Mouse (Mus musculus) Patski (cell line): ENCODE results near the gene Vps45. TPM values are rescaled to one million over a fixed set of nuclear protein-coding genes. Genes with fewer than 3 reads are reported as not detected.
"Not testable (repeated sequence)": the region's sequence is repeated elsewhere in the genome, so short reads cannot be mapped to it uniquely, and the experiment has no call there.

Experiments
- ATAC-seq: fragments of 100-300 bp; one replicate; pipeline ENCODE4 v1.8.0; 2021
- CTCF ChIA-PET: fragments of 350-600 bp; sonication (Branson Sonifier 250); formaldehyde crosslinking; loops from one replicate; lab custom pipeline; 2022; ENCODE audit warnings: inconsistent platforms; lab: Charles Lee
- POLR2A ChIA-PET: fragments of 350-600 bp; sonication (Branson Sonifier 250); formaldehyde crosslinking; loops from one replicate; lab custom pipeline; 2022; ENCODE audit warnings: antibody characterized with exemption, inconsistent platforms; lab: Charles Lee
- DNase-seq: peaks from one replicate; pipeline ENCODE4 v3.0.0-alpha.2; 2011; ENCODE audit warnings: low read depth, low spot score
- H3K27me3 ChIP-seq: fragments of 371-371 bp; one replicate; pipeline ENCODE4 v1.5.1; 2021
- CTCF ChIP-seq: fragments of 100-300 bp; IDR thresholded peaks from one replicate; pipeline ENCODE4 v1.5.1; 2021
- in situ Hi-C: fragments of 300-500 bp; cut with MboI; formaldehyde crosslinking; loops from 3 replicates; pipeline ENCODE4 v1.11.1; 2018; ENCODE audit warnings: low pct_unique_long_range_greater_than_20kb, mixed read lengths
- polyA plus RNA-seq: library from polyadenylated mRNA; unstranded; gene quantifications from one replicate; pipeline ENCODE4 v1.2.3, GENCODE M21; 2021

Gene Vps45
- polyA plus RNA-seq, 1 experiment from 2014 or later: 36.2 TPM

DNA sequence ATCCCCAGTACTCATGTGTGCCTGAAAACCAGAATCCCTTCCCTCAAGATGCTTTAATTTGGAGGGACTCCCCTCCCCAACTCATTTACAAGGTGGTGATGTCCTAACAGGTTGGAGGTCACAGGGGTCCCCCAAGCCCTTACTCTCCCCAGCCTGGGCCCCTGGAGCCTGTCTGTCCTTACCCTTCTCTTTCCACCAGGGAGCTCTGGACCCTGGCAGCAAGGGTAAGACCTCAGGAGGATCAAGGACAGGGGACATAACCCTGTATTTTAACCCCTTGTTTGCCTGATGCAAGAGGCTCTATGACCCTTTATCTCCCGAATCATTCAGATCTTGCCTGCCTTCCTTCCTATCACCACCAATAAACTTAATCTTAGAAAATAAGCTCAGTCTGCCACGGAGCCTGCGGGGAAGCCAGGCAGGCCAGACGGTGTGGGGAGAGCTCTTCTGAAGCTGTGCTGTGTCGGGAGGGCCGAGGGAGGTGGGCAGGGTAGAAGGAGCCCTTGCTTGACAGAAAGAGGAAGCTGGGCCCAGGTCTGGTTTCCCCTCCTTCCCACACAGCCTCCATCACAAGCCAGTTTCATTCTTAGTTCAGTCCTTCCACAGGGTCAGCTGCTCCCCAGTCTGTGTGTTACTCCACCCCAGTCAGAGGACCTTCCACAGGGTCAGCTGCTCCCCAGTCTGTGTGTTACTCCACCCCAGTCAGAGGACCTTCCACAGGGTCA, 70.7 kb downstream of the Vps45 start:
- no peak for TF ChIP-seq CTCF
- ATAC-seq: no peak
- CTCF ChIA-PET: interaction anchor here (1.7 to 2.3 kb wide), 2 partner anchors 9 to 30 kb away, joined by 3 to 8 read pairs; no protein-coding TSS in a partner anchor
- POLR2A ChIA-PET: interaction anchor here (0.7 kb wide), 1 partner anchor 14 kb away, joined by 3 read pairs; no protein-coding TSS in a partner anchor
- no peak for DNase-seq
- H3K27me3 ChIP-seq: no peaks in the 10 kb centered on the region
- in situ Hi-C loops: no loop called here

- in situ Hi-C loops: no loop called here
- CTCF ChIA-PET: no interaction called here
- ATAC-seq (no peak), DNase-seq (no peak)
- POLR2A ChIA-PET: no interaction called here
- no peaks in the 10 kb centered on the region for H3K27me3 ChIP-seq
- TF ChIP-seq CTCF: no peak
Measured at GRCm38 (mm10) chr3:95986984-95987383, 71.3 kb downstream of the Vps45 start.

GRCm38 (mm10) chr3:95986001-95986622, 72.2 kb downstream of the Vps45 start:
- no peak for TF ChIP-seq CTCF
- in situ Hi-C loops: no loop called here
- DNase-seq: no peak
- H3K27me3 ChIP-seq: no peaks in the 10 kb centered on the region
- ChIA-PET CTCF (interaction anchor here (0.8 to 1.5 kb wide), 3 partner anchors 12 to 78 kb away, joined by 3 to 7 read pairs (median 3); no protein-coding TSS in a partner anchor), POLR2A (interaction anchor here (1.0 to 1.2 kb wide), 2 partner anchors 8 to 130 kb away, joined by 5 read pairs; partner anchors contain the start of gene Prpf3)
- no peak for ATAC-seq

GRCm38 (mm10) chr3:95985209-95986000, 72.9 kb downstream of the Vps45 start:
- DNase-seq: no peak
- POLR2A ChIA-PET: interaction anchor here (1.0 to 1.2 kb wide), 2 partner anchors 9 to 129 kb away, joined by 5 read pairs; partner anchors contain the start of gene Prpf3
- CTCF ChIA-PET: interaction anchor here (0.8 to 1.5 kb wide), 3 partner anchors 11 to 79 kb away, joined by 3 to 7 read pairs (median 3); no protein-coding TSS in a partner anchor
- H3K27me3 ChIP-seq: no peaks in the 10 kb centered on the region
- TF ChIP-seq CTCF: no peak
- in situ Hi-C loops: no loop called here
- ATAC-seq: peak; percentile 42

GRCm38 (mm10) chr3:95982129-95982528, 76.1 kb downstream of the Vps45 start:
- in situ Hi-C loops: no loop called here
- ChIA-PET CTCF (interaction anchor here (1.3 to 1.4 kb wide), 2 partner anchors 8 to 19 kb away, joined by 3 read pairs; no protein-coding TSS in a partner anchor), POLR2A (no interaction called here)
- TF ChIP-seq CTCF: no peak
- DNase-seq (no peak), ATAC-seq (no peak)
- no peaks in the 10 kb centered on the region for H3K27me3 ChIP-seq

GRCm38 (mm10) chr3:95980276-95980970, 77.8 kb downstream of the Vps45 start:
- no peak for TF ChIP-seq CTCF
- DNase-seq (no peak), ATAC-seq (no peak)
- ChIA-PET POLR2A (interaction anchor here (0.9 kb wide), 1 partner anchor 9 kb away, joined by 3 read pairs; no protein-coding TSS in a partner anchor), CTCF (interaction anchor here (0.6 to 1.2 kb wide), 3 partner anchors 9 to 91 kb away, joined by 3 to 4 read pairs (median 3); no protein-coding TSS in a partner anchor)
- no peaks in the 10 kb centered on the region for H3K27me3 ChIP-seq
- in situ Hi-C loops: no loop called here

DNA sequence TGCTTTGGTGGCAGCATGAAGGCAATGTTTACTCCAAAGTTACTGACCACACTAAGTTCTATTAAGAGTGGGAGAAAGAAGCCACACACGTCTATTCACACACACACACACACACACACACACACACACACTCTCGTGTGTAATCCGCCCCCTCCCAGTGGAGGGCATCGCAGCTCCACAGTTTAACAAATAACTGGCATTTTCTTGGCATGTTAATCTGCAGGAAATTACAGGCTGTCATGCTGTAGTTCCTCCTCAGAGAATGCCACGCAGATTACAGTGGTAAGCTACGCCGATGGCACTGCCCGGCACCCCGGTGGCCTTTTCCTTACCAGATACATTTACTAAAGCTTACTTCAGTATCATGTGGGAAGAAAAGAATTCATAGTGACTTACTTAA, 80.0 kb downstream of the Vps45 start:
- in situ Hi-C loops: no loop called here
- no peak for TF ChIP-seq CTCF
- POLR2A ChIA-PET: interaction anchor here (0.8 kb wide), 1 partner anchor 35 kb away, joined by 3 read pairs; no protein-coding TSS in a partner anchor
- CTCF ChIA-PET: interaction anchor here (1.2 to 1.5 kb wide), 2 partner anchors 10 to 15 kb away, joined by 4 to 8 read pairs; no protein-coding TSS in a partner anchor
- no peak for ATAC-seq
- H3K27me3 ChIP-seq: no peaks in the 10 kb centered on the region
- DNase-seq: no peak

GRCm38 (mm10) chr3:95977587-95977986, 80.7 kb downstream of the Vps45 start:
- H3K27me3 ChIP-seq, POLR2A ChIA-PET, DNase-seq, ATAC-seq, in situ Hi-C loops: not testable (repeated sequence)
- CTCF ChIA-PET: interaction anchor here (0.7 to 1.5 kb wide), 2 partner anchors 11 kb away, joined by 3 to 8 read pairs; no protein-coding TSS in a partner anchor

GRCm38 (mm10) chr3:95977079-95977478, 81.2 kb downstream of the Vps45 start:
- CTCF ChIA-PET: interaction anchor here (0.7 kb wide), 1 partner anchor 11 kb away, joined by 3 read pairs; no protein-coding TSS in a partner anchor
- POLR2A ChIA-PET: interaction anchor here (0.8 kb wide), 1 partner anchor 81 kb away, joined by 3 read pairs; the partner anchor contains the start of gene Vps45
- in situ Hi-C loops: no loop called here

More at GRCm38 (mm10) chr3:95977079-95977478, 81.2 kb downstream of the Vps45 start:
- H3K27me3 ChIP-seq: no peaks in the 10 kb centered on the region
- DNase-seq (no peak), ATAC-seq (no peak)
- no peak for TF ChIP-seq CTCF
